Mouse (Mus musculus): ENCODE results near the gene Tex264.

DNA sequence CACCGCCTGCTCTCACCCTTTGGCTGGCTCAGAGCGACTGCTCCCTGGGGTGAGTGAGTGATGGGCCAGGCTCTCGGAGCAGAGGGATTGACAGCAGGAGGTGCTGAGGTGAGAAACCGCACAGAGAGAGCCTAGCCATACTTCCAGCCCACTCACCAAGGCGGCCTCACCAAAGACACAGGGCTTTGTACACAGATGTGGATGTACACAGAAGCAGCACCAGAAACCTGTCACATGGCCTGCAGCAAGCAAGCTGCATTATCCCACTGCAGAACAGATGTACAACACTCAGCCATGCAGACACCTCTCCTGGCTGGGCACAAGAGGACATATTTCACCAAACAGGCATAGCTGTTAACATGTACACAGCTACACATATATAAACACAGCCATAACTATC, 28.1 kb downstream of the Tex264 start:
- TF ChIP-seq CTCF (IDR thresholded peaks at IDR 0.05; ENCODE audit: low read depth) = no peak
- no peak for TF ChIP-seq EP300 (optimal IDR thresholded peaks at IDR 0.05)
